11 mouse cellular contexts compared by ENCODE assay signal in the genomic region with DNA sequence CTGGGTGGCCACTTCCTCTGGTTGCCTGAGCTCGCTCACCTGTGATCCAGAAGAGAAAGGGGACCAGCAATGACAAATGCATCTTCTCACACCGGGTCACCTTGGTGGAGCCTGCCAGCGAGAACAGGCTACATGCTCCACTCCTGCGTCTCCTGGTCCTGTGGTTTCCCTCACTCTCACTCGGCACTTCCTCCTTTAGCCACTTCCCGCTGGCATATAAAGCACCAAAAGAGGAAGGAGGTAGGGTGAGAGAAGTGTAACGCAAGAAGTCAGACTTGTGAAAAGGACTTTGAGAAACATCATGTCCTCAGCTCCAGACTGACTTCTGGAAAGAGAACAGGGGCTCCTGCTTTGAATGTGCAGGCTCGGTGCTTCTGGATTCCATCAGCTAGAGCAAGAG. TPM values are rescaled to one million over a fixed set of nuclear protein-coding genes. Genes with fewer than 3 reads are reported as not detected.
DNase-seq lines count a peak whose midpoint lies in the region; ATAC-seq and TF ChIP-seq lines count a peak whose summit lies in the region.
"Had no signal": no experiment of that assay in that cellular context is flagged by ENCODE, and none has a peak within 500 bp of the region (broad histone marks: within the 10 kb centered on the region; RNA-seq: fewer than 3 reads in every experiment).

A gene (minus strand): TSS at position 193 of the 400 bp plus-strand sequence.

- TF ChIP-seq CTCF in bone marrow, adult 2 months (IDR thresholded peaks at IDR 0.05; ENCODE audit: control insufficient read depth, insufficient read depth, low read length) = no peak

- no peaks in the 10 kb centered on the region for H3K27me3 ChIP-seq in liver, embryonic 16.5 days (ENCODE audit: control insufficient read depth, insufficient read depth, low read depth, low read length)
- no peaks in the 10 kb centered on the region for H3K27me3 ChIP-seq in kidney, embryonic 15.5 days
- H3K27me3 ChIP-seq in hindbrain, embryonic 10.5 days (ENCODE audit: insufficient read depth, poor library complexity, severe bottlenecking) = no peaks in the 10 kb centered on the region
- H3K27me3 ChIP-seq: limb, embryonic 15.5 days had no signal

- 0 out of 2 replicates have a peak, but pooled peaks have one; percentile 46 for TF ChIP-seq POLR2A in bone marrow, adult 2 months (IDR thresholded peaks at IDR 0.05; ENCODE audit: borderline replicate concordance, control insufficient read depth, low read depth, low read length)

- H3K9ac ChIP-seq in liver, embryonic 16.5 days (ENCODE audit: low read depth, low read length) = no peak within 1 kb of the TSS
- no peak within 1 kb of the TSS for H3K9ac ChIP-seq in kidney, embryonic 15.5 days
- H3K9ac ChIP-seq: limb, embryonic 15.5 days had no signal

- no peaks in the 10 kb centered on the region for H3K36me3 ChIP-seq in liver, embryonic 16.5 days (ENCODE audit: control insufficient read depth, insufficient read depth)
- H3K36me3 ChIP-seq in kidney, embryonic 15.5 days = no peaks in the 10 kb centered on the region
- no peaks in the 10 kb centered on the region for H3K36me3 ChIP-seq in hindbrain, embryonic 10.5 days
- H3K36me3 ChIP-seq: limb, embryonic 15.5 days had no signal

- WGBS in bone marrow, adult 2 months = under 1% methylated on average over 8 of the region's 8 CpGs
- 8% methylated on average over 8 of the region's 8 CpGs for WGBS in liver, embryonic 16.5 days (ENCODE audit: insufficient replicate concordance)
- 77% methylated on average over 8 of the region's 8 CpGs for WGBS in kidney, embryonic 15.5 days
- WGBS in hindbrain, embryonic 10.5 days = 78% methylated on average over 8 of the region's 8 CpGs

- ATAC-seq in liver, embryonic 16.5 days (ENCODE audit: low read depth) = no peak
- ATAC-seq in kidney, embryonic 15.5 days (replicated peaks; ENCODE audit: low FRiP score) = no peak

- peak; percentile 34 to 47 for DNase-seq in lung, adult 18-20 months
- no peak for DNase-seq in lung, postnatal 10 days
- DNase-seq in natural killer cell, adult 2 months (ENCODE audit: low spot score in 2 of 2) = peak; percentile 57 to 62
- no peak for DNase-seq in urinary bladder, postnatal 4 days (ENCODE audit: low spot score in 2 of 2)
- DNase-seq in hindbrain, embryonic 10.5 days (ENCODE audit: low spot score) = no peak
- DNase-seq: retina, postnatal 1 day had no signal

- H3K9me3 ChIP-seq in liver, embryonic 16.5 days (replicated peaks; ENCODE audit: control insufficient read depth, low read length) = no peaks in the 10 kb centered on the region
- H3K9me3 ChIP-seq in kidney, embryonic 15.5 days (replicated peaks) = no peaks in the 10 kb centered on the region
- H3K9me3 ChIP-seq in hindbrain, embryonic 10.5 days = no peaks in the 10 kb centered on the region
- H3K9me3 ChIP-seq: limb, embryonic 15.5 days had no signal

- peak within 1 kb of the TSS; percentile 85 for H3K4me3 ChIP-seq in bone marrow, adult 2 months (replicated peaks; ENCODE audit: control insufficient read depth, low read depth, low read length)
- H3K4me3 ChIP-seq in liver, embryonic 16.5 days (ENCODE audit: low read depth, low read length) = peak within 1 kb of the TSS; percentile 31
- no peak within 1 kb of the TSS for H3K4me3 ChIP-seq in kidney, embryonic 15.5 days (replicated peaks)
- no peak within 1 kb of the TSS for H3K4me3 ChIP-seq in hindbrain, embryonic 10.5 days
- H3K4me3 ChIP-seq: heart, adult 2 months; limb, embryonic 15.5 days had no signal

- H3K27ac ChIP-seq in bone marrow, adult 2 months (ENCODE audit: control insufficient read depth, insufficient read depth, low read depth, low read length, poor library complexity) = peak within 1 kb of the TSS; percentile 96
- peak within 1 kb of the TSS; percentile 74 for H3K27ac ChIP-seq in liver, embryonic 16.5 days (ENCODE audit: low read length)
- no peak within 1 kb of the TSS for H3K27ac ChIP-seq in kidney, embryonic 15.5 days
- no peak within 1 kb of the TSS for H3K27ac ChIP-seq in hindbrain, embryonic 10.5 days
- H3K27ac ChIP-seq: heart, adult 2 months; limb, embryonic 15.5 days had no signal

- peaks cover 2% of the 10 kb centered on the region; the same call in 1 of the 2 replicates for H3K4me1 ChIP-seq in bone marrow, adult 2 months (ENCODE audit: control insufficient read depth, insufficient read depth, low read length)
- H3K4me1 ChIP-seq in liver, embryonic 16.5 days (ENCODE audit: control insufficient read depth, low read depth, low read length) = no peaks in the 10 kb centered on the region
- H3K4me1 ChIP-seq in kidney, embryonic 15.5 days = no peaks in the 10 kb centered on the region
- no peaks in the 10 kb centered on the region for H3K4me1 ChIP-seq in hindbrain, embryonic 10.5 days (replicated peaks)
- H3K4me1 ChIP-seq: limb, embryonic 15.5 days had no signal

- H3K4me2 ChIP-seq in liver, embryonic 16.5 days (ENCODE audit: low read depth, low read length) = no peak within 1 kb of the TSS
- H3K4me2 ChIP-seq in kidney, embryonic 15.5 days = no peak within 1 kb of the TSS
- H3K4me2 ChIP-seq: limb, embryonic 15.5 days had no signal

RNA-seq across cellular contexts. Expression of the gene that starts here (rescaled TPM):
- polyA plus RNA-seq in bone marrow, adult 2 months (2011; ENCODE audit: insufficient read depth, insufficient read length, low replicate concordance, missing spikeins) = 39.9 and 79.7 TPM in 2 replicates
- polyA plus RNA-seq in liver, embryonic 16.5 days (2015; fragmentation: Nextera tagmentation; extraction: Ambion mirVana) = 4.0 and 5.5 TPM in 2 replicates
- 0.36 and 0.49 TPM in 2 replicates for polyA plus RNA-seq in kidney, embryonic 15.5 days (2015; fragmentation: Nextera tagmentation; extraction: Ambion mirVana)
- 0.11 TPM in 1 of 2 replicates, not detected in the other for polyA plus RNA-seq in hindbrain, embryonic 10.5 days (2016; fragmentation: Nextera tagmentation; extraction: Ambion mirVana)

Comparison
In these comparisons a context has a peak if more than half of its experiments do, and no peak if none do; other contexts are left out.
1. DNase-seq: peak in lung, adult 18-20 months (2 of 2) and natural killer cell, adult 2 months (2 of 2); none in lung, postnatal 10 days (single experiment), urinary bladder, postnatal 4 days (0 of 2) and hindbrain, embryonic 10.5 days (single experiment).
2. H3K27ac ChIP-seq: peak in bone marrow, adult 2 months (single experiment) and liver, embryonic 16.5 days (single experiment); none in kidney, embryonic 15.5 days (single experiment) and hindbrain, embryonic 10.5 days (single experiment).
3. H3K4me3 ChIP-seq: peak in bone marrow, adult 2 months (single experiment) and liver, embryonic 16.5 days (single experiment); none in kidney, embryonic 15.5 days (single experiment) and hindbrain, embryonic 10.5 days (single experiment).